Mouse (Mus musculus) MEL (cell line): ENCODE data around the gene Rad18. TPM values are rescaled to one million over a fixed set of nuclear protein-coding genes. Genes with fewer than 3 reads are reported as not detected.

Experiments
- DNase-seq: peaks from one replicate; pipeline ENCODE4 v3.0.0; 2011; ENCODE audit warnings: low read depth, low spot score
- H3K27ac ChIP-seq: 2 replicates; pipeline ENCODE4 v1.5.1; 2012; ENCODE audit warnings: low read depth, mild to moderate bottlenecking, control low read depth, low read length, moderate library complexity; ENCODE audit not compliant: control insufficient read depth
- H3K27me3 ChIP-seq, 2 experiments: fragments of 150-350 bp in 1 of 2; sonication (generic) in 1 of 2; 2 replicates each; pipeline ENCODE4 v1.6.1; 2012; ENCODE audit warnings: low read length in 2 of 2, mild to moderate bottlenecking in 2 of 2, improper control_type of control experiment in 1 of 2, moderate library complexity in 1 of 2; ENCODE audit not compliant: insufficient read depth in 2 of 2, control insufficient read depth in 1 of 2
- H3K36me3 ChIP-seq, 2 experiments: 2 replicates each; pipeline ENCODE4 v1.6.1; 2012 to 2014; ENCODE audit warnings: low read length in 2 of 2, improper control_type of control experiment in 1 of 2, inconsistent platforms in 1 of 2, mild to moderate bottlenecking in 1 of 2; ENCODE audit not compliant: insufficient read depth in 2 of 2, control insufficient read depth in 1 of 2
- H3K4me1 ChIP-seq, 2 experiments: fragments of 150-350 bp in 1 of 2; sonication (generic) in 1 of 2; 2 replicates each; pipeline ENCODE4 v1.6.1; 2012; ENCODE audit warnings: low read length in 2 of 2, improper control_type of control experiment in 1 of 2, mild to moderate bottlenecking in 1 of 2; ENCODE audit not compliant: insufficient read depth in 2 of 2, control insufficient read depth in 1 of 2
- H3K4me3 ChIP-seq, 2 experiments: fragments of 150-350 bp in 1 of 2; sonication (generic) in 1 of 2; 2 replicates each; pipeline ENCODE4 v1.5.1; 2012; ENCODE audit warnings: low read depth in 2 of 2, low read length in 2 of 2, mild to moderate bottlenecking in 2 of 2, moderate library complexity in 2 of 2, control low read depth in 1 of 2, improper control_type of control experiment in 1 of 2; ENCODE audit not compliant: control insufficient read depth in 1 of 2, insufficient read depth in 1 of 2
- H3K79me2 ChIP-seq: 2 replicates; pipeline ENCODE4 v1.6.1; 2012; ENCODE audit warnings: mild to moderate bottlenecking, low read length, moderate library complexity; ENCODE audit not compliant: control insufficient read depth, poor library complexity, insufficient read depth
- H3K9ac ChIP-seq: 2 replicates; pipeline ENCODE4 v1.6.1; 2012; ENCODE audit warnings: low read depth, mild to moderate bottlenecking, control low read depth, low read length, moderate library complexity; ENCODE audit not compliant: control insufficient read depth, poor library complexity, severe bottlenecking
- H3K9me3 ChIP-seq: fragments of 150-350 bp; sonication (generic); replicated peaks from 2 replicates; pipeline ENCODE4 v1.6.1; 2012; ENCODE audit warnings: mild to moderate bottlenecking, low read length, improper control_type of control experiment, moderate library complexity; ENCODE audit not compliant: insufficient read depth
- BHLHE40 ChIP-seq: IDR thresholded peaks from 2 replicates; pipeline ENCODE4 v1.6.1; 2012; ENCODE audit warnings: low read depth, mild to moderate bottlenecking, inconsistent platforms, low read length, improper control_type of control experiment, borderline replicate concordance
- CHD1 ChIP-seq: IDR thresholded peaks from 2 replicates; pipeline ENCODE4 v1.6.1; 2012; ENCODE audit warnings: low read depth, mild to moderate bottlenecking, inconsistent platforms, low read length, improper control_type of control experiment
- EP300 ChIP-seq, 2 experiments: IDR thresholded peaks; 2 replicates each; pipeline ENCODE4 v1.6.1; 2011; ENCODE audit warnings: improper control_type of control experiment in 2 of 2, low read length in 2 of 2, low read depth in 1 of 2, mild to moderate bottlenecking in 1 of 2
- ETS1 ChIP-seq: IDR thresholded peaks from 2 replicates; pipeline ENCODE4 v1.6.1; 2012; ENCODE audit warnings: low read depth, mild to moderate bottlenecking, inconsistent platforms, low read length, improper control_type of control experiment, moderate library complexity
- JUND ChIP-seq: IDR thresholded peaks from 2 replicates; pipeline ENCODE4 v1.6.1; 2011; ENCODE audit warnings: low read depth, mild to moderate bottlenecking, improper control_type of control experiment, low read length
- KAT2A ChIP-seq: conservative IDR thresholded peaks from 2 replicates; pipeline ENCODE4 v1.6.1; 2012; ENCODE audit warnings: low read depth, low read length, improper control_type of control experiment, inconsistent platforms
- MAFK ChIP-seq: IDR thresholded peaks from 2 replicates; pipeline ENCODE4 v1.6.1; 2011; ENCODE audit warnings: low read depth, mild to moderate bottlenecking, low read length, improper control_type of control experiment, borderline replicate concordance
- MAX ChIP-seq: IDR thresholded peaks from 2 replicates; pipeline ENCODE4 v1.6.1; 2011; ENCODE audit warnings: low read length, improper control_type of control experiment
- MAZ ChIP-seq: IDR thresholded peaks from 2 replicates; pipeline ENCODE4 v1.6.1; 2012; ENCODE audit warnings: low read depth, mild to moderate bottlenecking, inconsistent platforms, low read length, improper control_type of control experiment
- MEF2A ChIP-seq: IDR thresholded peaks from 2 replicates; pipeline ENCODE4 v1.6.1; 2014; ENCODE audit warnings: low read depth, mild to moderate bottlenecking, inconsistent platforms, low read length, improper control_type of control experiment; ENCODE audit not compliant: poor library complexity, insufficient replicate concordance, severe bottlenecking; ENCODE audit errors: extremely low read depth
- MXI1 ChIP-seq: IDR thresholded peaks from 2 replicates; pipeline ENCODE4 v1.6.1; 2011; ENCODE audit warnings: mild to moderate bottlenecking, low read depth, low read length, improper control_type of control experiment
- MYB ChIP-seq: IDR thresholded peaks from 2 replicates; pipeline ENCODE4 v1.6.1; 2011; ENCODE audit warnings: mild to moderate bottlenecking, low read depth, low read length, improper control_type of control experiment
- MYC ChIP-seq: IDR thresholded peaks from 2 replicates; pipeline ENCODE4 v1.6.1; 2011; ENCODE audit warnings: low read depth, mild to moderate bottlenecking, low read length, improper control_type of control experiment, moderate library complexity
- NELFE ChIP-seq: IDR thresholded peaks from 2 replicates; pipeline ENCODE4 v1.6.1; 2011; ENCODE audit warnings: low read depth, low read length, improper control_type of control experiment
- NRF1 ChIP-seq: IDR thresholded peaks from 2 replicates; pipeline ENCODE4 v1.6.1; 2014; ENCODE audit warnings: low read depth, mild to moderate bottlenecking, inconsistent platforms, low read length, improper control_type of control experiment, moderate library complexity; ENCODE audit not compliant: poor library complexity, insufficient read depth, severe bottlenecking
- POLR2A ChIP-seq, 2 experiments: IDR thresholded peaks; 2 replicates each; pipeline ENCODE4 v1.6.1; 2011 to 2012; ENCODE audit warnings: low read length in 2 of 2, mild to moderate bottlenecking in 2 of 2, control low read depth in 1 of 2, improper control_type of control experiment in 1 of 2, low read depth in 1 of 2, moderate library complexity in 1 of 2; ENCODE audit not compliant: control insufficient read depth in 1 of 2, insufficient read depth in 1 of 2, poor library complexity in 1 of 2
- RAD21 ChIP-seq: IDR thresholded peaks from 2 replicates; pipeline ENCODE4 v1.6.1; 2011; ENCODE audit warnings: mild to moderate bottlenecking, low read depth, low read length, improper control_type of control experiment
- TCF12 ChIP-seq: IDR thresholded peaks from 2 replicates; pipeline ENCODE4 v1.6.1; 2014; ENCODE audit warnings: low read depth, mild to moderate bottlenecking, inconsistent platforms, low read length, improper control_type of control experiment, moderate library complexity
- UBTF ChIP-seq: IDR thresholded peaks from 2 replicates; pipeline ENCODE4 v1.6.1; 2012; ENCODE audit warnings: low read depth, mild to moderate bottlenecking, inconsistent platforms, low read length, improper control_type of control experiment, moderate library complexity, borderline replicate concordance; ENCODE audit not compliant: insufficient read depth
- USF1 ChIP-seq: IDR thresholded peaks from 2 replicates; pipeline ENCODE4 v1.6.1; 2014; ENCODE audit warnings: low read depth, mild to moderate bottlenecking, inconsistent platforms, low read length, improper control_type of control experiment, moderate library complexity
- USF2 ChIP-seq, 2 experiments: IDR thresholded peaks; 2 replicates each; pipeline ENCODE4 v1.6.1; 2011 to 2012; ENCODE audit warnings: improper control_type of control experiment in 2 of 2, low read length in 2 of 2, borderline replicate concordance in 1 of 2, inconsistent platforms in 1 of 2, low read depth in 1 of 2, mild to moderate bottlenecking in 1 of 2; ENCODE audit not compliant: insufficient read depth in 1 of 2
- ZC3H11A ChIP-seq: IDR thresholded peaks from 2 replicates; pipeline ENCODE4 v1.6.1; 2012; ENCODE audit warnings: low read depth, mild to moderate bottlenecking, inconsistent platforms, low read length, improper control_type of control experiment
- ZMIZ1 ChIP-seq: IDR thresholded peaks from 2 replicates; pipeline ENCODE4 v1.6.1; 2012; ENCODE audit warnings: low read depth, mild to moderate bottlenecking, inconsistent platforms, low read length, improper control_type of control experiment, moderate library complexity
- ZNF384 ChIP-seq: IDR thresholded peaks from 2 replicates; pipeline ENCODE4 v1.6.1; 2012; ENCODE audit warnings: low read depth, mild to moderate bottlenecking, inconsistent platforms, low read length, improper control_type of control experiment
- polyA plus RNA-seq, 2 experiments: library from polyadenylated mRNA; stranded (reverse) in 1 of 2; unstranded in 1 of 2; fragments of >175 nt in 1 of 2; fragments of >200 nt in 1 of 2; gene quantifications; 2 replicates each; pipeline versions ENCODE4 v1.2.1 to v1.2.4; 2012; ENCODE audit warnings: low replicate concordance in 2 of 2, low read depth in 1 of 2; ENCODE audit not compliant: insufficient read length in 2 of 2, insufficient read depth in 1 of 2, missing spikeins in 1 of 2
- total RNA-seq: library from RNA; depleted of rRNA; stranded (reverse); fragments of 300-350 nt; gene quantifications from 2 replicates; pipeline ENCODE4 v1.2.3, GENCODE M21; 2012

Rad18 gene
- total and polyA plus RNA-seq, 3 experiments: 17.3 to 23.2 TPM; not detected in 1

GRCm38 (mm10) chr6:112735054-112735453, 38.6 kb upstream of the Rad18 start:
- H3K9me3 ChIP-seq: no peaks in the 10 kb centered on the region
- DNase-seq: no peak
- H3K79me2 ChIP-seq: no peaks in the 10 kb centered on the region
- H3K9ac ChIP-seq: no peak overlapping the region
- H3K4me3 ChIP-seq: no peak overlapping the region
- H3K4me1 ChIP-seq: no peaks in the 10 kb centered on the region
- H3K27me3 ChIP-seq: no peaks in the 10 kb centered on the region
- TF ChIP-seq CHD1: no peak
- no peak for TF ChIP-seq NELFE
- no peak for TF ChIP-seq NRF1
- no peak for TF ChIP-seq ETS1
- no peak for TF ChIP-seq ZNF384
- no peak for TF ChIP-seq MYB
- TF ChIP-seq KAT2A: no peak
- no peak for TF ChIP-seq MEF2A
- no peak for TF ChIP-seq RAD21
- no peak for TF ChIP-seq MXI1
- no peak for TF ChIP-seq USF1
- no peak for TF ChIP-seq MAZ
- no peak for TF ChIP-seq MAFK
- no peak for TF ChIP-seq MYC
- no peak for TF ChIP-seq UBTF
- no peak for TF ChIP-seq TCF12
- TF ChIP-seq USF2 (IDR thresholded peaks at IDR 0.05; ENCODE audit: borderline replicate concordance in 1 of 2, insufficient read depth in 1 of 2, low read depth in 1 of 2, low read length in 2 of 2): no peak
- no peak for TF ChIP-seq ZC3H11A
- H3K27ac ChIP-seq: no peak overlapping the region
- H3K36me3 ChIP-seq: no peaks in the 10 kb centered on the region

- Histone ChIP-seq H3K4me3 (no peak overlapping the region), H3K79me2 (no peaks in the 10 kb centered on the region), H3K9me3 (no peaks in the 10 kb centered on the region), H3K27ac (no peak overlapping the region), H3K36me3 (no peaks in the 10 kb centered on the region), H3K4me1 (no peaks in the 10 kb centered on the region), H3K9ac (no peak overlapping the region), H3K27me3 (no peaks in the 10 kb centered on the region)
- no peak for DNase-seq
- TF ChIP-seq EP300 (IDR thresholded peaks at IDR 0.05; ENCODE audit: low read depth in 1 of 2, low read length in 2 of 2) (no peak), POLR2A (IDR thresholded peaks at IDR 0.05; ENCODE audit: control insufficient read depth in 1 of 2, insufficient read depth in 1 of 2, low read depth in 1 of 2, low read length in 2 of 2, poor library complexity in 1 of 2) (no peak), USF1 (no peak), KAT2A (no peak), MAX (no peak), ZMIZ1 (no peak), NRF1 (no peak), MYC (no peak), BHLHE40 (no peak), JUND (no peak)
Measured at GRCm38 (mm10) chr6:112733942-112734341, 37.5 kb upstream of the Rad18 start.
